Mouse (Mus musculus): Measurements from ENCODE around the gene Chd1. TPM values are rescaled to one million over a fixed set of nuclear protein-coding genes. Genes with fewer than 3 reads are reported as not detected.

The Chd1 gene
- polyA plus RNA-seq, 1 experiment from 2014 or later: 17.1 TPM

DNA sequence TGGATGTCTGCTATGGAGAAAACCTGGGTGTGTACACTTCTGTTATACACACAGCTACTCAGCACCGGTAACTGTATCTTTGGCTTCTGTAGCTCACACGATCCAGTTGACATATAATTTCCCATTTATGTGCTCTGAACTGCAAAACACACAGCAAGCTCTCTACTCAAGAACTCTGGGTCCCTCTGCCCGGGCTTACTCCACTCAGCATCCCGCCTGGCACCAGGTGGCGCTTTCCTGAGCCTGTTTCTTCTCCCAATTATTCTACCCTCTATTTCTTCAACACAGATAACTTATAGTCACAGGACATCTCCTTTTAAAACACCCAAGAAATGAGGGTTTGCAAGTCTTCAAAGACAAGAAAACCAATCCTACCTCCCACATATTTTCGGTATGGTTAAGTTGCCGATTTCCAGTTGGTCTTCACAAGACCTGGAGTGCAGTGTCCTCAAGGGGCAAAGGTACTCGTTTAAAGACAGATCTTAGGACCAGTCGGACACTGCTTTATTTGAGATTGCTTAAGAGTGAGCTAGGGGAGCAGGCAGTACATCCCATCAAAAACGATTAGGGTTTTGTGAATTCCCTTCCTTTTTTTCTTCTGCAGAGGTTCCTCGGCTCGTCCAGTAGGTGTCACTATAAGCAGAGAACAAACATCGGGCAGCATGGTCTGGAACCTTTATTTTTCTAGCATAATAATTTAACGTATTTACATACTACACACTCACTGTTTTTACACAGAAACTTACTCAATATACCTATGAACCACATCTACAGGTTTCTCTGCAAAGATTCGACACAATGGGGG lies 99.4 kb downstream of the Chd1 start:
- WGBS: 44% methylated on average over 15 of the region's 15 CpGs
- Histone ChIP-seq H3K9me3 (ENCODE audit: low read length) (no peaks in the 10 kb centered on the region), H3K36me3 (ENCODE audit: insufficient read depth, low read length) (peaks cover 12% of the 10 kb centered on the region; the same call in 1 of the 2 replicates), H3K27ac (ENCODE audit: low read length) (no peak overlapping the region), H3K27me3 (replicated peaks; ENCODE audit: insufficient read depth, low read length) (no peaks in the 10 kb centered on the region), H3K4me1 (ENCODE audit: insufficient read depth, low read depth, low read length) (peaks cover 10% of the 10 kb centered on the region; the same call in 1 of the 2 replicates), H3K4me3 (ENCODE audit: low read depth, low read length) (no peak overlapping the region), H3K9ac (replicated peaks; ENCODE audit: low read depth) (no peak overlapping the region), H3K4me2 (replicated peaks; ENCODE audit: low read depth, low read length) (no peak overlapping the region)
- DNase-seq (ENCODE audit: low spot score): peak; percentile 83
- TF ChIP-seq CTCF (IDR thresholded peaks at IDR 0.05): peak; percentile 81
- TF ChIP-seq EP300 (IDR thresholded peaks at IDR 0.05): no peak
- peak; percentile 59 for ATAC-seq

DNA sequence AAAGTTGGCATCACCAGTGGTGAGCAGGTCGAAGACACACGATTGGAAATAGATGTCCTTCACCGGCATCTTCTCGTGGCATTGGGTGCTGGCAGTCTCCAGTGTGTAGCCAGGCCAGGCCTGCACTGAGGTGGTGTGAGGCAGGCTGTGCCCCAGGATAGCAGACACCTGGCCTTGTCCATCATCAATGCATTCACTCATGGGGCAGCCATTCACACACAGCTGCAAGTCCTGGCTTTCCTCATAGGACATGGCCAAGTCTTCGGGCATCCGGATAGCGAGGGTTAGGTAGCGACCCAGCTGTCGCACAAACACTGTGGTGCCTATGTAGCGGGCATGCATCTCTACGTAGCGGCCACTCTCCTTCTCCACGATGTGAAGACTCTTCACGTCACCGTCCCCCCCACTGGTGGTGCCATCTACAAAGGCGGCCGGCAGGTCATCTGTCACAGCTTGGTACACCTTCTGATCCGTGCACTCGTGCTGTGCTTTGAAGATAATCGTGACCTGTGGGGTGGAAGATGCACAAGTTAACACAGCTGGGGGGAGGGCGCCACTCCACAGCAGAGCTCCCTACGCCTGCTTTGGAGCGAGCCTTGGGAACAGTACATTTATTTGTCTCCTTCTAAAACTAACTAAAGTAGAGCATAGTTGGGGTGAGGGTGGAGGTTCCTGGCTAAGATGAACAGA lies 102.7 kb downstream of the Chd1 start:
- H3K27ac ChIP-seq (ENCODE audit: low read length): no peak overlapping the region
- no peaks in the 10 kb centered on the region for H3K9me3 ChIP-seq (ENCODE audit: low read length)
- peaks cover 24% of the 10 kb centered on the region; the same call in 1 of the 2 replicates for H3K4me1 ChIP-seq (ENCODE audit: insufficient read depth, low read depth, low read length)
- no peak for DNase-seq (ENCODE audit: low spot score)
- H3K36me3 ChIP-seq (ENCODE audit: insufficient read depth, low read length): peaks cover 12% of the 10 kb centered on the region; the same call in 1 of the 2 replicates
- no peaks in the 10 kb centered on the region for H3K27me3 ChIP-seq (replicated peaks; ENCODE audit: insufficient read depth, low read length)
- 84% methylated on average over 23 of the region's 23 CpGs for WGBS
- TF ChIP-seq CTCF (IDR thresholded peaks at IDR 0.05): no peak
- TF ChIP-seq EP300 (IDR thresholded peaks at IDR 0.05): no peak
- H3K4me3 ChIP-seq (ENCODE audit: low read depth, low read length): no peak overlapping the region
- H3K9ac ChIP-seq (replicated peaks; ENCODE audit: low read depth): no peak overlapping the region
- ATAC-seq: no peak
- no peak overlapping the region for H3K4me2 ChIP-seq (replicated peaks; ENCODE audit: low read depth, low read length)

DNA sequence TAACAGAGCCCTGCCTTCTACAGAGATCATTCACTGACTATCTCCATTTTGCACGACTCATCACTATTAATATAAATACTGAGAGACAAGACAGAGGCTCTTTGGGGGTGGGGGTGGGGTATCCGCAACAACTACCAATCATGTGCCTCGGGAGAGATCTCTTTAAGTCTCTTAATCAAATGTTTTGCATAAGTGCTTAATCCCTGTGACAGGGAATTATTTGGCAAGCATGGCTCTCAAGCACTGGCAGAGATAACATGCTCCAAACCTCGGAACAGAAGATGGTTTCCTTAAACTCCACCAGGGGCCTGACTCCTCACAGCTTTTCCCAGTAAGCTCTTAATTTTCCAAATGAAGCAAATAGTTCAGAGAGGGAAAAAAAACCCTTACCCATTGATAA lies 103.2 kb downstream of the Chd1 start:
- H3K36me3 ChIP-seq (ENCODE audit: insufficient read depth, low read length): peaks cover 12% of the 10 kb centered on the region; the same call in 1 of the 2 replicates
- WGBS: 33% methylated on average over 4 of the region's 4 CpGs
- no peaks in the 10 kb centered on the region for H3K9me3 ChIP-seq (ENCODE audit: low read length)
- no peak overlapping the region for H3K9ac ChIP-seq (replicated peaks; ENCODE audit: low read depth)
- peaks cover 28% of the 10 kb centered on the region; the same call in 1 of the 2 replicates for H3K4me1 ChIP-seq (ENCODE audit: insufficient read depth, low read depth, low read length)
- TF ChIP-seq CTCF (IDR thresholded peaks at IDR 0.05) (no peak), EP300 (IDR thresholded peaks at IDR 0.05) (no peak)
- no peak overlapping the region for H3K27ac ChIP-seq (ENCODE audit: low read length)
- ATAC-seq (no peak), DNase-seq (ENCODE audit: low spot score) (no peak)
- no peak overlapping the region for H3K4me2 ChIP-seq (replicated peaks; ENCODE audit: low read depth, low read length)
- H3K4me3 ChIP-seq (ENCODE audit: low read depth, low read length): no peak overlapping the region
- H3K27me3 ChIP-seq (replicated peaks; ENCODE audit: insufficient read depth, low read length): no peaks in the 10 kb centered on the region

GRCm38 (mm10) chr17:15808468-15809374 lies 104.0 kb downstream of the Chd1 start:
- Histone ChIP-seq H3K36me3 (ENCODE audit: insufficient read depth, low read length) (peaks cover 12% of the 10 kb centered on the region; the same call in 1 of the 2 replicates), H3K9ac (replicated peaks; ENCODE audit: low read depth) (no peak overlapping the region), H3K9me3 (ENCODE audit: low read length) (no peaks in the 10 kb centered on the region), H3K27ac (ENCODE audit: low read length) (peak overlapping the region; percentile 74), H3K27me3 (replicated peaks; ENCODE audit: insufficient read depth, low read length) (no peaks in the 10 kb centered on the region), H3K4me2 (replicated peaks; ENCODE audit: low read depth, low read length) (no peak overlapping the region; the same call in 1 of the 2 replicates), H3K4me3 (ENCODE audit: low read depth, low read length) (no peak overlapping the region), H3K4me1 (ENCODE audit: insufficient read depth, low read depth, low read length) (peaks cover 28% of the 10 kb centered on the region; the same call in 1 of the 2 replicates)
- DNase-seq (ENCODE audit: low spot score): peak; percentile 58
- ATAC-seq: peak; percentile 27; the same call in 1 of the 2 replicates
- TF ChIP-seq EP300 (IDR thresholded peaks at IDR 0.05) (no peak), CTCF (IDR thresholded peaks at IDR 0.05) (no peak)
- 14% methylated on average over 10 of the region's 10 CpGs for WGBS

GRCm38 (mm10) chr17:15809949-15810348 lies 105.2 kb downstream of the Chd1 start:
- Histone ChIP-seq H3K4me3 (ENCODE audit: low read depth, low read length) (no peak overlapping the region), H3K9ac (replicated peaks; ENCODE audit: low read depth) (no peak overlapping the region), H3K27ac (ENCODE audit: low read length) (peak overlapping the region; percentile 74), H3K9me3 (ENCODE audit: low read length) (no peaks in the 10 kb centered on the region), H3K4me1 (ENCODE audit: insufficient read depth, low read depth, low read length) (peaks cover 36% of the 10 kb centered on the region; the same call in 1 of the 2 replicates), H3K27me3 (replicated peaks; ENCODE audit: insufficient read depth, low read length) (no peaks in the 10 kb centered on the region), H3K4me2 (replicated peaks; ENCODE audit: low read depth, low read length) (no peak overlapping the region; the same call in 1 of the 2 replicates), H3K36me3 (ENCODE audit: insufficient read depth, low read length) (peaks cover 12% of the 10 kb centered on the region; the same call in 1 of the 2 replicates)
- TF ChIP-seq CTCF (IDR thresholded peaks at IDR 0.05) (no peak), EP300 (IDR thresholded peaks at IDR 0.05) (peak; percentile 69)
- ATAC-seq (peak; percentile 63), DNase-seq (ENCODE audit: low spot score) (peak; percentile 80)
- 33% methylated on average over 2 of the region's 2 CpGs for WGBS

Measured in lung, postnatal 0 days (tissue).